Mouse (Mus musculus) C2C12 (cell line): Measurements from ENCODE around the gene Tnni2.

Experiments used
- CTCF ChIP-seq: IDR thresholded peaks from one replicate; pipeline ENCODE4 v1.5.1; 2011; ENCODE audit not compliant: control insufficient read depth, insufficient read depth, insufficient read length
- MAX ChIP-seq: IDR thresholded peaks from one replicate; pipeline ENCODE4 v1.6.1; 2011; ENCODE audit warnings: mild to moderate bottlenecking, control low read depth
- MYOD1 ChIP-seq: IDR thresholded peaks from one replicate; pipeline ENCODE4 v1.6.1; 2011; ENCODE audit warnings: low read depth; ENCODE audit not compliant: control insufficient read depth, insufficient read length
- MYOG ChIP-seq: IDR thresholded peaks from one replicate; pipeline ENCODE4 v1.6.1; 2011; ENCODE audit not compliant: control insufficient read depth, insufficient read length; ENCODE audit errors: extremely low read depth
- USF1 ChIP-seq: IDR thresholded peaks from one replicate; pipeline ENCODE4 v1.6.1; 2011; ENCODE audit warnings: low read depth, mild to moderate bottlenecking, control low read depth, moderate library complexity

GRCm38 (mm10) chr7:142408686-142409085 lies 32.9 kb upstream of the Tnni2 start:
- TF ChIP-seq USF1, result no peak
- TF ChIP-seq CTCF, result no peak
- TF ChIP-seq MAX, result no peak
- TF ChIP-seq MYOG, result no peak
- no peak for TF ChIP-seq MYOD1
